Mouse (Mus musculus) intestine, embryonic 16.5 days (tissue): ENCODE results near the gene Kank4. TPM values are rescaled to one million over a fixed set of nuclear protein-coding genes. Genes with fewer than 3 reads are reported as not detected.
"Not testable (repeated sequence)": the region's sequence is repeated elsewhere in the genome, so short reads cannot be mapped to it uniquely, and the experiment has no call there.

Experiments used
- ATAC-seq: fragments of 200-750 bp; cut with Nextera tagmentation; 2 replicates; pipeline ENCODE4 v1.8.0; 2017; ENCODE audit warnings: moderate TSS enrichment, moderate library complexity
- H3K27ac ChIP-seq: fragments of 300-500 bp; sonication (generic); 2 replicates; pipeline ENCODE4 v1.5.1; 2014; ENCODE audit warnings: mild to moderate bottlenecking, low read length
- H3K27me3 ChIP-seq: fragments of 300-500 bp; sonication (generic); replicated peaks from 2 replicates; pipeline ENCODE4 v1.6.1; 2014; ENCODE audit warnings: low read length, control low read depth, mixed read lengths; ENCODE audit not compliant: control insufficient read depth, insufficient read depth
- H3K36me3 ChIP-seq: fragments of 300-500 bp; sonication (generic); 2 replicates; pipeline ENCODE4 v1.6.1; 2014; ENCODE audit warnings: low read length, control low read depth; ENCODE audit not compliant: control insufficient read depth, insufficient read depth
- H3K4me1 ChIP-seq: fragments of 300-500 bp; sonication (generic); 2 replicates; pipeline ENCODE4 v1.6.1; 2014; ENCODE audit warnings: low read length, control low read depth, mixed read lengths; ENCODE audit not compliant: control insufficient read depth, insufficient read depth
- H3K4me2 ChIP-seq: fragments of 300-500 bp; sonication (generic); 2 replicates; pipeline ENCODE4 v1.6.1; 2014; ENCODE audit warnings: low read depth, low read length, control low read depth
- H3K4me3 ChIP-seq: fragments of 300-500 bp; sonication (generic); 2 replicates; pipeline ENCODE4 v1.5.1; 2014; ENCODE audit warnings: mild to moderate bottlenecking, low read length
- H3K9ac ChIP-seq: fragments of 300-500 bp; sonication (generic); 2 replicates; pipeline ENCODE4 v1.6.1; 2014; ENCODE audit warnings: low read depth, low read length
- H3K9me3 ChIP-seq: fragments of 300-500 bp; sonication (generic); 2 replicates; pipeline ENCODE4 v1.6.1; 2016; ENCODE audit warnings: low read length, control low read depth; ENCODE audit not compliant: control insufficient read depth
- WGBS: fragments of 180-500 bp; shearing (Covaris S2); extraction: QIAGEN DNeasy Blood & Tissue Kit; methylation state at CpG from one replicate; pipeline ENCODE4 v1.1.7; 2014; 5-methylcytosine and 5-hydroxymethylcytosine counted together
- polyA plus RNA-seq: library from polyadenylated mRNA; unstranded; fragments of >200 nt; fragmentation: Nextera tagmentation; extraction: Ambion mirVana; gene quantifications from 2 replicates; pipeline ENCODE4 v1.2.1, GENCODE M21; 2015

The Kank4 gene
- polyA plus RNA-seq, 1 experiment from 2014 or later = 0.89 TPM

GRCm38 (mm10) chr4:98850485-98850884, 33.1 kb upstream of the Kank4 start:
- not testable (repeated sequence) for ATAC-seq, H3K4me1 ChIP-seq, H3K36me3 ChIP-seq, H3K4me2 ChIP-seq, H3K27me3 ChIP-seq, H3K9me3 ChIP-seq, H3K27ac ChIP-seq, H3K9ac ChIP-seq, H3K4me3 ChIP-seq
- 76% methylated on average over 1 of the region's 1 CpGs for WGBS

- H3K27ac ChIP-seq = no peak overlapping the region
Observed at GRCm38 (mm10) chr4:98847120-98847885, 30.0 kb upstream of the Kank4 start.

GRCm38 (mm10) chr4:98846396-98846795, 29.1 kb upstream of the Kank4 start:
- H3K4me2 ChIP-seq = no peak overlapping the region
- no peak overlapping the region for H3K4me3 ChIP-seq
- ATAC-seq = no peak
- H3K9ac ChIP-seq = no peak overlapping the region
- H3K9me3 ChIP-seq = no peaks in the 10 kb centered on the region
- peaks cover 4% of the 10 kb centered on the region; the same call in 1 of the 2 replicates for H3K4me1 ChIP-seq
- 30% methylated on average over 3 of the region's 3 CpGs for WGBS
- H3K27me3 ChIP-seq = no peaks in the 10 kb centered on the region
- 0 out of 2 replicates have a peak overlapping the region, but pooled peaks have one; percentile 12 for H3K27ac ChIP-seq
- H3K36me3 ChIP-seq = no peaks in the 10 kb centered on the region

More at GRCm38 (mm10) chr4:98847120-98847885, 30.0 kb upstream of the Kank4 start:
- Histone ChIP-seq H3K4me1 (peaks cover 4% of the 10 kb centered on the region; the same call in 1 of the 2 replicates), H3K9me3 (no peaks in the 10 kb centered on the region), H3K36me3 (no peaks in the 10 kb centered on the region), H3K27me3 (no peaks in the 10 kb centered on the region), H3K9ac (no peak overlapping the region), H3K4me2 (no peak overlapping the region), H3K4me3 (no peak overlapping the region)
- WGBS = 48% methylated on average over 6 of the region's 6 CpGs
- ATAC-seq = no peak

- Histone ChIP-seq H3K27ac (no peak overlapping the region), H3K4me1 (peaks cover 4% of the 10 kb centered on the region; the same call in 1 of the 2 replicates), H3K9ac (no peak overlapping the region), H3K36me3 (no peaks in the 10 kb centered on the region), H3K9me3 (no peaks in the 10 kb centered on the region), H3K27me3 (no peaks in the 10 kb centered on the region), H3K4me3 (no peak overlapping the region), H3K4me2 (no peak overlapping the region)
- 44% methylated on average over 8 of the region's 8 CpGs for WGBS
- ATAC-seq = peak; percentile 62
Observed at GRCm38 (mm10) chr4:98845687-98846125, 28.4 kb upstream of the Kank4 start.

- peaks cover 4% of the 10 kb centered on the region; the same call in 1 of the 2 replicates for H3K4me1 ChIP-seq
- 86% methylated on average over 4 of the region's 4 CpGs for WGBS
Observed at GRCm38 (mm10) chr4:98845201-98845600, 27.9 kb upstream of the Kank4 start.

GRCm38 (mm10) chr4:98843906-98844597, 26.7 kb upstream of the Kank4 start:
- Histone ChIP-seq H3K9ac (no peak overlapping the region), H3K4me1 (peaks cover 4% of the 10 kb centered on the region; the same call in 1 of the 2 replicates), H3K27me3 (no peaks in the 10 kb centered on the region), H3K36me3 (no peaks in the 10 kb centered on the region), H3K4me3 (no peak overlapping the region), H3K27ac (no peak overlapping the region), H3K4me2 (no peak overlapping the region), H3K9me3 (no peaks in the 10 kb centered on the region)
- WGBS = 78% methylated on average over 7 of the region's 7 CpGs
- no peak for ATAC-seq

More at GRCm38 (mm10) chr4:98845201-98845600, 27.9 kb upstream of the Kank4 start:
- no peaks in the 10 kb centered on the region for H3K36me3 ChIP-seq
- no peak overlapping the region for H3K4me2 ChIP-seq
- no peaks in the 10 kb centered on the region for H3K27me3 ChIP-seq
- no peaks in the 10 kb centered on the region for H3K9me3 ChIP-seq
- H3K9ac ChIP-seq = no peak overlapping the region
- no peak overlapping the region for H3K4me3 ChIP-seq
- no peak for ATAC-seq
- H3K27ac ChIP-seq = no peak overlapping the region

- not testable (repeated sequence) for H3K4me1 ChIP-seq, ATAC-seq, H3K4me3 ChIP-seq, H3K4me2 ChIP-seq, H3K36me3 ChIP-seq, H3K27me3 ChIP-seq, H3K9ac ChIP-seq, H3K27ac ChIP-seq, H3K9me3 ChIP-seq
- 97% methylated on average over 6 of the region's 6 CpGs for WGBS
Observed at GRCm38 (mm10) chr4:98841251-98841650, 23.9 kb upstream of the Kank4 start.

- no peaks in the 10 kb centered on the region for H3K36me3 ChIP-seq
- no peak overlapping the region for H3K4me3 ChIP-seq
- WGBS = 64% methylated on average over 6 of the region's 6 CpGs
- H3K27ac ChIP-seq = no peak overlapping the region
- H3K4me1 ChIP-seq = 0 out of 2 replicates have a peak, but pooled peaks cover 1% of the 10 kb centered on the region
- H3K27me3 ChIP-seq = no peaks in the 10 kb centered on the region
- no peak overlapping the region for H3K4me2 ChIP-seq
- no peaks in the 10 kb centered on the region for H3K9me3 ChIP-seq
- ATAC-seq = no peak
- no peak overlapping the region for H3K9ac ChIP-seq
Observed at GRCm38 (mm10) chr4:98840526-98840925, 23.2 kb upstream of the Kank4 start.

GRCm38 (mm10) chr4:98838913-98839312, 21.6 kb upstream of the Kank4 start:
- H3K9me3 ChIP-seq = no peaks in the 10 kb centered on the region
- H3K27me3 ChIP-seq = no peaks in the 10 kb centered on the region
- H3K4me2 ChIP-seq = no peak overlapping the region
- no peak overlapping the region for H3K27ac ChIP-seq
- H3K4me1 ChIP-seq = no peaks in the 10 kb centered on the region
- ATAC-seq = no peak
- WGBS = 83% methylated on average over 4 of the region's 4 CpGs
- no peak overlapping the region for H3K4me3 ChIP-seq
- H3K9ac ChIP-seq = no peak overlapping the region
- no peaks in the 10 kb centered on the region for H3K36me3 ChIP-seq
